Mouse (Mus musculus) stomach, embryonic 14.5 days (tissue): ENCODE results near the gene Klhdc8a. TPM values are rescaled to one million over a fixed set of nuclear protein-coding genes. Genes with fewer than 3 reads are reported as not detected.

Source experiments
- ATAC-seq: fragments of 200-750 bp; cut with Nextera tagmentation; 2 replicates; pipeline ENCODE4 v1.8.0; 2017; ENCODE audit warnings: low read depth, moderate TSS enrichment; ENCODE audit not compliant: insufficient number of reproducible peaks, insufficient read depth, low FRiP score
- H3K27ac ChIP-seq: fragments of 300-500 bp; sonication (generic); 2 replicates; pipeline ENCODE4 v1.5.1; 2014; ENCODE audit warnings: mild to moderate bottlenecking, low read length, moderate library complexity, mixed read lengths
- H3K27me3 ChIP-seq: fragments of 300-500 bp; sonication (generic); 2 replicates; pipeline ENCODE4 v1.6.1; 2014; ENCODE audit warnings: low read length, control low read depth, mixed read lengths; ENCODE audit not compliant: control insufficient read depth, insufficient read depth
- H3K36me3 ChIP-seq: fragments of 300-500 bp; sonication (generic); 2 replicates; pipeline ENCODE4 v1.6.1; 2014; ENCODE audit warnings: mild to moderate bottlenecking, control low read depth, low read length, moderate library complexity, mixed read lengths; ENCODE audit not compliant: control insufficient read depth, insufficient read depth
- H3K4me1 ChIP-seq: fragments of 300-500 bp; sonication (generic); 2 replicates; pipeline ENCODE4 v1.6.1; 2014; ENCODE audit warnings: low read length, control low read depth, mixed read lengths; ENCODE audit not compliant: control insufficient read depth, insufficient read depth
- H3K4me2 ChIP-seq: fragments of 300-500 bp; sonication (generic); replicated peaks from 2 replicates; pipeline ENCODE4 v1.6.1; 2014; ENCODE audit warnings: low read depth, low read length, control low read depth
- H3K4me3 ChIP-seq: fragments of 300-500 bp; sonication (generic); 2 replicates; pipeline ENCODE4 v1.5.1; 2014; ENCODE audit warnings: low read depth, low read length, control low read depth
- H3K9ac ChIP-seq: fragments of 300-500 bp; sonication (generic); replicated peaks from 2 replicates; pipeline ENCODE4 v1.6.1; 2014; ENCODE audit warnings: low read depth, mild to moderate bottlenecking, control low read depth, low read length, moderate library complexity, mixed read lengths
- H3K9me3 ChIP-seq: fragments of 300-500 bp; sonication (generic); 2 replicates; pipeline ENCODE4 v1.6.1; 2016; ENCODE audit warnings: low read depth, low read length, control low read depth; ENCODE audit not compliant: control insufficient read depth
- WGBS: fragments of 180-500 bp; shearing (Covaris S2); extraction: QIAGEN DNeasy Blood & Tissue Kit; methylation state at CpG from one replicate; pipeline ENCODE4 v1.1.7; 2014; 5-methylcytosine and 5-hydroxymethylcytosine counted together
- polyA plus RNA-seq: library from polyadenylated mRNA; unstranded; fragments of >200 nt; fragmentation: Nextera tagmentation; extraction: Ambion mirVana; gene quantifications from 2 replicates; pipeline ENCODE4 v1.2.1, GENCODE M21; 2014

The Klhdc8a gene
- polyA plus RNA-seq, 1 experiment from 2014 or later, result not detected

DNA sequence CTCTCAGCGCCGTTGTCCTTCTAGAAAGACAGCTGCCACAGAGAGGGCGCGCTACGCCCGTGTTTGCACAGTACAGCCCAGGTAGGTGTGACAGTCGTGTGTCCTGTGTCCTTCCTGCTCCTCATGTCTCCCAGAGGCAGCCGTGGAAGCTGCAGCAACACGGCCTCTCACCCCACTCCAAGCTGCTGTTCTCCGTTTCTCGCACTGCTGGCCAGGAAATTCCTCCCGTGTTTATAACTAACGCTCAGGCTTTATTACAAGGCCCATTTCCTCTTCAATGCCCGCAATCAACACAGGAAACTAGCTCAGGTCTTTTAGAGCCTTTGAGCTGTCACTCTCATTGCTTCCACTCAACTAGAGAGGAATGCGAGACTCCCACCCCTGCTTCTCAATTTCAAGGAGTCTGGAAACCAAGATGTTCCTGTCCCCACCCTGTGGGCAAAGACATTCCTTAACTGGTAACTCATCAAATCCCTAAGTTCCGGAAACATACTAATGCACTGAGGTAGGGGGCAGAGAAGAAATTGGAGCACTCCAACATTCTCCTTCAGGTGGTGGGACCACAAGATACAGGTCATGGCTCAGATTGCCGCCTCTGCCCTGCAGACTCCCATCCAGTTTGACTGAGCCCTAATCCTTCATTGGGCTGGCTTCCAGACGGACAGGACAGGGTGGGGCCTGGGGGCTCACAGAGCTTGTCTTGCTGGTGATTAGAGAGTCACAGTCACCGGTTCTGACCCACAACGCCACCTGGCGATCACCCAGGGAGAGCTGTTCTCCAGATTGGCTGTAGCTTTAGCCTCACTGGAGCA is 5.9 kb upstream of the Klhdc8a start:
- no peak overlapping the region for H3K4me3 ChIP-seq
- peaks cover 4% of the 10 kb centered on the region for H3K4me1 ChIP-seq
- no peak overlapping the region for H3K4me2 ChIP-seq

DNA sequence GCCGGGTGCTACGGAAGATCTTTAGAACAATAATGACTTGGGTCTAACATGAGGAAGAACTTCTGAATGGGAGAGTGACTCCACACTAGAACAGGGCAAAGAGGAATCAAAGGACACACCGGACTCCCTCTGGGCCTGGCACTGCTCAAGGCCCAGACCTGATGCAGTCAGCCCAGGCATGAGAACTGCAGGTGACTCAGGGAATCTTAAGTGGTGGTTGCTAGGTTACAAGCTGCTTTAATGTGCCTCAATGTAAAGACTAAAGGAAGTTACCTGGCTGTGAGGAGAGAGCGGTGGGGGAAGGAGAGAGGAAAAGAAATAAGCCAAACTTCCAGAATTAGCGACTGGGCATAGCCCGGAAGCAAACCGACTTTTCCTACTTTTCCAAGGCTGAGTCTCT is 2.9 kb upstream of the Klhdc8a start:
- no peak overlapping the region for H3K4me2 ChIP-seq
- ATAC-seq, result no peak
- H3K27ac ChIP-seq, result no peak overlapping the region
- peaks cover 7% of the 10 kb centered on the region for H3K4me1 ChIP-seq
- no peaks in the 10 kb centered on the region for H3K9me3 ChIP-seq
- H3K27me3 ChIP-seq, result peaks cover 18% of the 10 kb centered on the region
- no peak overlapping the region for H3K9ac ChIP-seq
- WGBS, result 71% methylated on average over 7 of the region's 7 CpGs
- H3K36me3 ChIP-seq, result no peaks in the 10 kb centered on the region
- H3K4me3 ChIP-seq, result no peak overlapping the region

More for the DNA sequence above, 5.9 kb upstream of the Klhdc8a start:
- WGBS, result 34% methylated on average over 21 of the region's 21 CpGs
- H3K9ac ChIP-seq, result no peak overlapping the region
- H3K9me3 ChIP-seq, result no peaks in the 10 kb centered on the region
- peaks cover 3% of the 10 kb centered on the region; the same call in 1 of the 2 replicates for H3K27me3 ChIP-seq
- H3K36me3 ChIP-seq, result no peaks in the 10 kb centered on the region
- no peak for ATAC-seq
- H3K27ac ChIP-seq, result peak overlapping the region; percentile 44; the same call in 1 of the 2 replicates

GRCm38 (mm10) chr1:132296051-132296450 is 2.4 kb upstream of the Klhdc8a start:
- WGBS, result 77% methylated on average over 3 of the region's 3 CpGs
- H3K4me1 ChIP-seq, result peaks cover 7% of the 10 kb centered on the region
- H3K9ac ChIP-seq, result no peak overlapping the region
- no peaks in the 10 kb centered on the region for H3K36me3 ChIP-seq
- no peak overlapping the region for H3K4me2 ChIP-seq
- no peak overlapping the region for H3K27ac ChIP-seq
- H3K9me3 ChIP-seq, result no peaks in the 10 kb centered on the region
- no peak for ATAC-seq
- no peak overlapping the region for H3K4me3 ChIP-seq
- peaks cover 18% of the 10 kb centered on the region for H3K27me3 ChIP-seq

DNA sequence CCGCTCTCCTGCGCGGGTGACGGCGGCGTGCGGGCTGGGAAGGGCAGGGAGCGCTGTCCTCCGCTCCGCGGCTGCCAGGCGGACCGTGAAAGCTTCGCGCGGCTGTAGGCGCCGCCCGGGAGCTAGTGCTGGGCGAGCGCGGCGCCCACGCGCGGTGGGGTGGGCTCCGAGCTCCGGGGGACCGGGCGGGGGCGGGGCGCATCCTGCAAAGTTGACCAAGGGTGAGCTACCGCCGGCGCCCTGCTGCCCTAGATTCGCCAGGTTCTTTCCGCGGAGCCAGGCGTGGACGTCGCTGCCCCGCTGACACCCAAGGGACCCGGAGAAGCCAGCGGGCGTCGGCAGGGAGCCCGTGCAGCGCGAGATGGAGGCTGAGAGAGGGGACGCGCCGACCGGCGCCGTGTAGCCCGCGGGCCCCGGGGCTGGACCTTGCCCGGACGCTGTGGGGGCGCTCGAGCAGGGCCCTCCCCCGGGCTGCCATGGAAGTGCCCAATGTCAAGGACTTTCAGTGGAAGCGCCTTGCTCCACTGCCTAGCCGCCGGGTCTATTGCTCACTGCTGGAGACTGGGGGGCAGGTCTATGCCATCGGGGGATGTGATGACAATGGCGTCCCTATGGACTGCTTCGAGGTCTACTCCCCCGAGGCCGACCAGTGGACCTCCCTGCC is 507 bp downstream of the Klhdc8a start:
- Histone ChIP-seq H3K4me3 (peak overlapping the region; percentile 53), H3K27ac (no peak overlapping the region), H3K9ac (peak overlapping the region; percentile 38; the same call in 1 of the 2 replicates), H3K27me3 (peaks cover 18% of the 10 kb centered on the region), H3K36me3 (no peaks in the 10 kb centered on the region), H3K9me3 (no peaks in the 10 kb centered on the region), H3K4me2 (peak overlapping the region; percentile 99), H3K4me1 (peaks cover 3% of the 10 kb centered on the region; the same call in 1 of the 2 replicates)
- 0 out of 2 replicates have a peak, but pooled peaks have one; percentile 19 for ATAC-seq
- WGBS, result 2% methylated on average over 59 of the region's 71 CpGs

DNA sequence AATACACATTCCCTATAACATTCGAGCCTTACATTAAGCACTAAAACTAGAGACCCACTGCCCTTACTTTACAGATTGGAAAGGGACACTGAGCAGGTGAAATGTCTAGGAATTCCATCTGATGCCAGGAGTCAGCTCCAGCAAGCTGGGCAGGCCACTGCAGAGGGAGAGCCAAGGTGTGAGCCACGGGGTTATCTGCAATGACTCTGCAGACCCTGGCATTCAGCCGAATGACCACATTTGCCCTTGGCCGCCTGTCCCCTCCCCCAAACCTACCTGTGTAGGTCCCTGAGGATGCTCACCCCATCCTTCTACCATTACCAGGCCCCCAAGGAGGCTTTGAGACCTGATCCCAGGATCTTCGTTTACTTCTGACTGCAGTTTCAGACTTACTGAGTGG is 1.3 kb downstream of the Klhdc8a start:
- H3K4me3 ChIP-seq, result no peak overlapping the region
- H3K9ac ChIP-seq, result no peak overlapping the region
- ATAC-seq, result no peak
- H3K9me3 ChIP-seq, result no peaks in the 10 kb centered on the region
- no peak overlapping the region for H3K4me2 ChIP-seq
- H3K27me3 ChIP-seq, result peaks cover 18% of the 10 kb centered on the region
- no peak overlapping the region for H3K27ac ChIP-seq
- 83% methylated on average over 5 of the region's 5 CpGs for WGBS
- H3K36me3 ChIP-seq, result no peaks in the 10 kb centered on the region
- peaks cover 3% of the 10 kb centered on the region; the same call in 1 of the 2 replicates for H3K4me1 ChIP-seq

DNA sequence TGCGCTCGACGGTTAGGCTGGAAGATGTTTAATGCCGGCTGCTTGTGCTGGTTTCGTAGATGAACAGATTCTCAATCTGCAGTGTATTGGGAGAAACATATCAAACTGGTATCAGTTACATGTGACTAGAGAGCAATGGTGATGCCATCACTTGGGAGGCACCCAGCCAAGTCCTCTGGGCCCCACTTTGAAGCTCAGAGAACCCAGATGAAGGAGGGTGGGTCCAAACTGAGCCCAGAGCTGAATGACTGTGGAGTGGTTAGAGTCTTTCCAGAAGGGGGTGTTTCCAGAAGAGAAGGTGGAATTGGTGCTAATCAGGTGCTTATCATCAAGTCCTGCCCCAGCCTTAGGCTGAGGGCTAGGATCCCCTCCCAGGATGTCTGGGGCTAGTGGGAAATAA is 2.8 kb downstream of the Klhdc8a start:
- peaks cover 18% of the 10 kb centered on the region for H3K27me3 ChIP-seq
- 87% methylated on average over 5 of the region's 5 CpGs for WGBS
- no peak overlapping the region for H3K4me3 ChIP-seq
- no peaks in the 10 kb centered on the region for H3K36me3 ChIP-seq
- H3K4me2 ChIP-seq, result no peak overlapping the region
- peaks cover 3% of the 10 kb centered on the region; the same call in 1 of the 2 replicates for H3K4me1 ChIP-seq
- no peak overlapping the region for H3K27ac ChIP-seq
- no peak overlapping the region for H3K9ac ChIP-seq
- no peaks in the 10 kb centered on the region for H3K9me3 ChIP-seq
- ATAC-seq, result no peak

DNA sequence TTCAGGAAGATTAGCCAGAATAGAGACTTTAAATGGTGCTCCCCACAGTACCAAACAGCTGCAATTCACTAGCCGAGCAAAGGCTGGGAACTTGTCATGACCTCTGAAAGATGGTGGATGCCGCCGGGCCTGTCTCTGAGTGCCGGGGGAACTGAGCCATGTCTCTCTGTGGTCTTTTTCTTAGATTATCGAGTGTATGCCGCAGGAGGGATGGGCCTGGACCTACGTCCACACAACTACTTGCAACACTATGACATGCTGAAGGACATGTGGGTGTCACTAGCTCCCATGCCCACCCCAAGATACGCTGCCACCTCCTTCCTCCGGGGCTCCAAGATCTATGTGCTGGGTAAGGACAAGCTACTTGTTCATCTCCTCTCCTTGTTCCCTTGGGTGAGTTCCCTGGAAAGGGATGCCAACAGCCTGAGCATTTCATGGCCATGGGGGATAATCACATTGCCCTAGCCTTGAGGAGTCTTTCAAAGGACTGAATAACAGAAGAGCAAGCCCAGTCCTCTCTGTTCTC is 4.0 kb downstream of the Klhdc8a start:
- H3K4me3 ChIP-seq, result no peak overlapping the region
- no peak overlapping the region for H3K4me2 ChIP-seq
- H3K36me3 ChIP-seq, result no peaks in the 10 kb centered on the region
- no peak overlapping the region for H3K9ac ChIP-seq
- peaks cover 3% of the 10 kb centered on the region; the same call in 1 of the 2 replicates for H3K4me1 ChIP-seq
- peaks cover 15% of the 10 kb centered on the region for H3K27me3 ChIP-seq
- H3K27ac ChIP-seq, result no peak overlapping the region
- 88% methylated on average over 9 of the region's 9 CpGs for WGBS
- ATAC-seq, result no peak
- H3K9me3 ChIP-seq, result no peaks in the 10 kb centered on the region

GRCm38 (mm10) chr1:132304618-132305214 is 6.3 kb downstream of the Klhdc8a start:
- Histone ChIP-seq H3K4me3 (no peak overlapping the region), H3K4me1 (no peaks in the 10 kb centered on the region), H3K27ac (no peak overlapping the region), H3K9ac (no peak overlapping the region), H3K9me3 (no peaks in the 10 kb centered on the region), H3K27me3 (peaks cover 4% of the 10 kb centered on the region; the same call in 1 of the 2 replicates), H3K4me2 (no peak overlapping the region), H3K36me3 (no peaks in the 10 kb centered on the region)
- 23% methylated on average over 9 of the region's 9 CpGs for WGBS
- ATAC-seq, result no peak
